Mouse (Mus musculus): ENCODE measurements at regions not wholly inside any gene's neighbourhood (a gene's known extent, or its start where the extent isn't known, plus 50 kb on each side); places are given as distances from the start of the nearest gene placed in this dataset.
A peak's percentile ranks its signal among the peaks of the same experiment; 100 is the strongest.

- Histone ChIP-seq H3K4me3 (no peak overlapping the region), H3ac (ENCODE audit: control insufficient read depth, insufficient read length) (no peak overlapping the region), H3K4me2 (ENCODE audit: low read depth) (no peak overlapping the region), H3K36me3 (ENCODE audit: control insufficient read depth, insufficient read depth) (no peaks in the 10 kb centered on the region), H3K79me2 (ENCODE audit: control insufficient read depth, insufficient read depth) (no peaks in the 10 kb centered on the region), H3K27me3 (ENCODE audit: control insufficient read depth, insufficient read depth, insufficient read length) (no peaks in the 10 kb centered on the region)
- TF ChIP-seq TCF12 (IDR thresholded peaks at IDR 0.05; ENCODE audit: insufficient read depth, poor library complexity, severe bottlenecking) (no peak), POLR2A (IDR thresholded peaks at IDR 0.05; ENCODE audit: insufficient read length, low read depth) (no peak), MAX (IDR thresholded peaks at IDR 0.05; ENCODE audit: low read depth) (no peak), POLR2AphosphoS2 (IDR thresholded peaks at IDR 0.05; ENCODE audit: insufficient read length, low read depth) (no peak), SRF (IDR thresholded peaks at IDR 0.05; ENCODE audit: control insufficient read depth, insufficient read length, low read depth) (no peak), E2F4 (IDR thresholded peaks at IDR 0.05; ENCODE audit: insufficient read depth) (no peak), USF1 (IDR thresholded peaks at IDR 0.05; ENCODE audit: low read depth) (no peak), TCF3 (IDR thresholded peaks at IDR 0.05; ENCODE audit: insufficient read length, low read depth) (no peak), REST (IDR thresholded peaks at IDR 0.05; ENCODE audit: insufficient read depth, insufficient read length) (no peak), CEBPB (IDR thresholded peaks at IDR 0.05; ENCODE audit: insufficient read depth, poor library complexity, severe bottlenecking) (no peak), MYOD1 (IDR thresholded peaks at IDR 0.05; ENCODE audit: control insufficient read depth in 1 of 3, insufficient read length in 2 of 3, low read depth in 2 of 3) (no peak), MYOG (IDR thresholded peaks at IDR 0.05; ENCODE audit: control insufficient read depth in 1 of 3, insufficient read depth in 1 of 3, insufficient read length in 2 of 3, low read depth in 2 of 3) (no peak)
These were observed 128.9 kb upstream of the Pfn2 start for GRCm38 (mm10) chr3:57976640-57977229.

- Histone ChIP-seq H3K4me3 (no peak overlapping the region), H3K79me2 (ENCODE audit: control insufficient read depth, insufficient read depth) (no peaks in the 10 kb centered on the region), H3K4me2 (ENCODE audit: low read depth) (no peak overlapping the region), H3K36me3 (ENCODE audit: control insufficient read depth, insufficient read depth) (no peaks in the 10 kb centered on the region), H3ac (ENCODE audit: control insufficient read depth, insufficient read length) (no peak overlapping the region), H3K27me3 (ENCODE audit: control insufficient read depth, insufficient read depth, insufficient read length) (peaks cover 4% of the 10 kb centered on the region)
- TF ChIP-seq TCF12 (IDR thresholded peaks at IDR 0.05; ENCODE audit: insufficient read depth, poor library complexity, severe bottlenecking): no peak
These were observed 140.3 kb upstream of the Pfn2 start for GRCm38 (mm10) chr3:57988175-57988574.

DNA sequence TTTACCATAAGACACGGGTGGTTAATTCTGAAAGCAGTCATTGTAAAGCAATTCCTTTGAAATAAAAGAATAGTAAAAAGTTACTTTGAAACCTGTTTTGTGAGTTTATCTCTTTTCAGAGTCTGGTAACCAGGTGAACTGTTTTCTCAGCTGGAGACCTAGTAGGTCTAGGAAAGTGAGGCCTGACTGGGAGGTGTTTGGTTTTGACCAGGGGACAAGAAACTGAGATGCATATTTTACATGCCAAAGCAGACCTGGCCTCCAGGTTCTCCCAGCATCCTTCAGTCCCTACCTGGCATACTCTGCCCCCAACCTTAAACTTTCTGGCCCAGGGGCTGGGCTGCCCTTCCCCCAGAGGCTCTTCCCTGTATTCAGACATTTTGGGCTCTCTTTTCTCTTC lies 142.9 kb upstream of the Pfn2 start:
- peaks cover 4% of the 10 kb centered on the region for H3K27me3 ChIP-seq (ENCODE audit: control insufficient read depth, insufficient read depth, insufficient read length)
- TF ChIP-seq MYOD1 (IDR thresholded peaks at IDR 0.05; ENCODE audit: control insufficient read depth in 1 of 3, insufficient read length in 2 of 3, low read depth in 2 of 3) (no peak), E2F4 (IDR thresholded peaks at IDR 0.05; ENCODE audit: insufficient read depth) (no peak), MYOG (IDR thresholded peaks at IDR 0.05; ENCODE audit: control insufficient read depth in 1 of 3, insufficient read depth in 1 of 3, insufficient read length in 2 of 3, low read depth in 2 of 3) (no peak)
- no peak overlapping the region for H3K4me3 ChIP-seq
- H3K79me2 ChIP-seq (ENCODE audit: control insufficient read depth, insufficient read depth): no peaks in the 10 kb centered on the region
- no peaks in the 10 kb centered on the region for H3K36me3 ChIP-seq (ENCODE audit: control insufficient read depth, insufficient read depth)
- no peak overlapping the region for H3K4me2 ChIP-seq (ENCODE audit: low read depth)
- no peak overlapping the region for H3ac ChIP-seq (ENCODE audit: control insufficient read depth, insufficient read length)

DNA sequence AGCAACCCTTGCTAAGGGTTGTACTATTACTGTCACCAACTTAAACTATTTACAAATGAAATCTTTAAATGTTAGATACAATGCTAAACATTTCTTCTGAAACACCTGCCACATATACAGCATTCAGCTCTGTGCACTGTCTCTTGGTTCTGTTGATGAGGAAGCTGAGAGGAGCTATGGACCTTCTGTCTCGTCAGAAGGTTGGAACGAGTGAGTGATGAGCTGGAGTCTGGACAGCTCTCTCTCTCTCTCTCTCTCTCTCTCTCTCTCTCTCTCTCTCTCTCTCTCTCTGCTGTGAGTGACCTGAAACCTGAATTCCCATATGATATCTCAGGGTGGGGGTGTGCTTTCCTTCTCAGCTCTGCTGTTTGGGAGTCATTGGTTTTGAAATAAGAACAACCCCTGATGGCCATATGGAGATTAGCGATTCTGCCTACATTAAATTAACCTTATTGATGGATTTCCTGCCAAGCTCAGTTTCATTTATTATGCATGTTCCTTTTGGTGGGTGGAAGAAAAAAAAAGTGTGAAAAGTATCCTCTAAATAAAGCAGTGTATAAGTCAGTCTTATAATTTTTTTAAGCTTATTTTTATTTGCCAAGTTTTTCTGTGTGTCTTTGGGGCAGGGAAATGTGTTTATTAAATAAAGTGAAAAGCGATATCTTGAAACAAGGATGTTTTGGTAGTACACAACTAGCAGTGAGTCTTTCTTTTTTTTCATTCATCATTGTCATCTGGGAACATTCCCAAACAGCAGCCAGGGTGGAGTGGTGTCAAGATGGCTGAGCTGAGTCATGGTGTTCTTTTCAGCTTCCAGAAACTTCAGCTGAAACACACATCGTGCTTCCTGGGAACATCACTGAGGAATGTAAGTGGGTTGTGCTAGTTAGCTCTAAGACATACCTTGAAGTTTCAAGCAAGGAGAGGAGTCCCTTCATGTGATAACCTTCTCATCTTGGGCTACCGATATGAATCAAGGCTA lies 150.5 kb upstream of the Pfn2 start:
- Histone ChIP-seq H3K79me2 (ENCODE audit: control insufficient read depth, insufficient read depth) (no peaks in the 10 kb centered on the region), H3K36me3 (ENCODE audit: control insufficient read depth, insufficient read depth) (no peaks in the 10 kb centered on the region)

DNA sequence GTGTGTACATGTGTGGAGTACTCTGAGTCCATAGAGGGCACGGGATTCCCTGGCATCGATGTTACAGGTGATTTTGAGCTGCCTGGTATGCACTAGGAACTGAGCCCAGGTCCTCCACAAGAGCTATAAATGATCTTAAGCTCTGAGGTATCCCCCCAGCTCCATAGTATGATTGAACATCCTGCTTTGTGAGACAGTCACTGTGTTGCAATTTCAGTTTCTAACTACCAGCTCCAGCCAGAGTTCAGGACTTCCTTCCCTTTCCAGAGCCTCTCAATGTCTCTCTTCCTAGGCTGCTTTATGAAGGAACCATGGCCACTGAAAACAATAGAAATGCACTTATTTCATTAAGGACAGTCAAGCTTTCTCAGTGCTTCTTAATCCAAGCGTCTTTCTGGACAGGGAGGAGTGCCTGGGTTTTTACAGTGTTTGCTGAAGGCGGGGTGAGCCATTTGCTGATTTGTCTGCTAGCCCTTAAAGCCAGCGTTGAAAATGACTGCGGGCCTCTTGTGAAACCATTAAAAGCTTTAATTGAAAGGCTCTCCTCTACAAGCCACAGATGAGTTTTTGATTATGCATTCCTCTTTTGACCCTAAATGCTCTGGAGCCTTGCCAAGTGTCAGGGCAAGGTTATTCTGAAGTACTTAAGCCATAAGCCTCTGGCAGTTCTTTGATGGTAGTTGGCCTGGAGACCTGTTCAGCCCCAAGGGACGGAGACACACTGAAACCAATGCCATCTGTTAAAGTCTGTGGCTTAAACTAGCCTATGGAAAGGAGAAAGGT lies 155.1 kb upstream of the Pfn2 start:
- TF ChIP-seq REST (IDR thresholded peaks at IDR 0.05; ENCODE audit: insufficient read depth, insufficient read length) (no peak), TCF3 (IDR thresholded peaks at IDR 0.05; ENCODE audit: insufficient read length, low read depth) (no peak)
- no peaks in the 10 kb centered on the region for H3K36me3 ChIP-seq (ENCODE audit: control insufficient read depth, insufficient read depth)
- no peak overlapping the region for H3K4me3 ChIP-seq
- H3K27me3 ChIP-seq (ENCODE audit: control insufficient read depth, insufficient read depth, insufficient read length): no peaks in the 10 kb centered on the region
- H3K79me2 ChIP-seq (ENCODE audit: control insufficient read depth, insufficient read depth): no peaks in the 10 kb centered on the region
- H3ac ChIP-seq (ENCODE audit: control insufficient read depth, insufficient read length): no peak overlapping the region
- H3K4me2 ChIP-seq (ENCODE audit: low read depth): peak overlapping the region; percentile 16

More for the DNA sequence above, 150.5 kb upstream of the Pfn2 start:
- Histone ChIP-seq H3ac (ENCODE audit: control insufficient read depth, insufficient read length) (no peak overlapping the region), H3K27me3 (ENCODE audit: control insufficient read depth, insufficient read depth, insufficient read length) (no peaks in the 10 kb centered on the region), H3K4me3 (no peak overlapping the region), H3K4me2 (ENCODE audit: low read depth) (no peak overlapping the region)
- TF ChIP-seq CEBPB (IDR thresholded peaks at IDR 0.05; ENCODE audit: insufficient read depth, poor library complexity, severe bottlenecking) (no peak), MYOD1 (IDR thresholded peaks at IDR 0.05; ENCODE audit: control insufficient read depth in 1 of 3, insufficient read length in 2 of 3, low read depth in 2 of 3) (no peak), TCF3 (IDR thresholded peaks at IDR 0.05; ENCODE audit: insufficient read length, low read depth) (no peak), SRF (IDR thresholded peaks at IDR 0.05; ENCODE audit: control insufficient read depth, insufficient read length, low read depth) (no peak)
